Mouse (Mus musculus) right cerebral cortex, postnatal 36 days (tissue): ENCODE measurements around the gene Baiap2.
A peak's percentile ranks its signal among the peaks of the same experiment; 100 is the strongest.

Experiments used
- DNase-seq, 2 experiments: peaks; one replicate each; pipeline ENCODE4 v3.0.0; 2022; ENCODE audit warnings: low spot score in 2 of 2, mixed read lengths in 1 of 2

Gene Baiap2

DNA sequence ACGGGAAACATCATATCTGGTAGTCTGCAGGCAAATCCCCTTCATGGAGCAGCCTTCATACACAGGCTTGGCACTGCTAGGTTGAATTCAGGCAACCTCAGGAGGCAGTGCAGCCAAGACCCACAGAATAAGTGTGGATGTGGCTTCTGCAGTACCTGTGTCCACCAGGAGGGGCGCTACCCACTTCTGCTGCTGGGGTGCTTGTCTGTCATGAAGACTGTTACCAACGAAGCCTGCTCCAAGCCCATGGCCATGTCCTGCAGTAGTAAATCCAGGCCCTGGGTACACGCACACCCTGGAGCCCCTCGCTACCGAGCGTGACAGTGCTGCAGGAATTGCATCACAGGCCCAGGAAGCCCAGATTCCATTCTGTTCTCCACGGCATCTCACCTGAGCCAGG, 22.7 kb upstream of the Baiap2 start:
- no peak for DNase-seq

DNA sequence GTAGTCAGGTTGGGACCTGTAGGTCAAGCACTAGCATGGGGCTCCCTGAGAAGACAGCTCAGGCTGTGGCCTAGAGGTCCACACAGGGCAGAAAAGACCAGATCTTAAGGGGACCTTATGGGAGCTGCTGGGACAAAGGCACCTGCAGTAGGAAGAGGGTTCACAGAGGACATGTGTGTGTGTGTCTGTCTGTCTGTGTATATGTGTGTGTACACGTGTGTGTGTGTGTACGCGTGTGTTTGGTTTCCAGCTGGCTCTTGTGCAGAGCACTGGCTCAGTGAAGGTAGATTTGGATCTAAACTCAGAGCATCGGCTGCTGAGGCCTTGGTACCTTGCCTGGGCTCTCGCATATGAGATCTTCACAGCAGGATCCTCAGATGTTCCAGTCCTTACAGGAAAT, 21.9 kb upstream of the Baiap2 start:
- DNase-seq = no peak

DNA sequence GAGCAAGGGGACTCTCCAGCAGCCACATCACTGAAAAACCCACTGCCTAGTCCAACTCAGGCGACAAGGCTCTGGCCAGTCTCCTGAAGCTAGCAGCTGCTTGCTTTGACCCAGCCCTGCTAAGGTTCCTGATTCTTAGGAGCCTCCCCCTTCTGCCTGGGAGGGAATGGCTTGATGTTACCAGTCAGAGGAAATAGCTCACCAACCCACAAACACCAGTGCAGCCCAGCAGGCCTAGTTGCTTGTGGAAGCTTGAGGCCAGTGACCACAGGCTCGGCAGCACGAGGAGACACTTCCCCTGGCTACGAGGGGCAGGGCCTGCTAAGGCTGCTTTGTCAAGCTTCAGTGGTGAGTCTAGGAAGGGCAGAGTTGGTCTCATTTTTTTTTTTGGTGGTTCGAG, 17.4 kb upstream of the Baiap2 start:
- no peak for DNase-seq

DNA sequence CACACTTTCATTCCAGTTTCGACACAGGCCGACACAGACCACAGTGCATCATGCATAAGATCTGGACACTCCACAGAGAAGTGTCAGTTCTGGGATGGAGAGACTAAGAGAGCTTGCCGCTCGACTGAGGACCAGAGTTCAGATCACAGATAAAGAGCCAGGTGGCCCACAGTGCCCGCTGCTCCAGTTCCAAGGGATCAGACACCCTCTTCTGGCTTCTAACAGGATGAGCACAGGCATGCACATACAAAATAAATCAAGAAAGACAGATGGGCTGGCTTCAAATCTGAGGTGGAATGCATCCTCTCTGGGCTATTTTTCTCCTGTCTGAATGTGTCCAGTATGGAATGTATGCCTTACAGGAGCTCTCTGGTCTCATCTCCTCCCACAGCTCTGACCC, 15.8 kb upstream of the Baiap2 start:
- no peak for DNase-seq

DNA sequence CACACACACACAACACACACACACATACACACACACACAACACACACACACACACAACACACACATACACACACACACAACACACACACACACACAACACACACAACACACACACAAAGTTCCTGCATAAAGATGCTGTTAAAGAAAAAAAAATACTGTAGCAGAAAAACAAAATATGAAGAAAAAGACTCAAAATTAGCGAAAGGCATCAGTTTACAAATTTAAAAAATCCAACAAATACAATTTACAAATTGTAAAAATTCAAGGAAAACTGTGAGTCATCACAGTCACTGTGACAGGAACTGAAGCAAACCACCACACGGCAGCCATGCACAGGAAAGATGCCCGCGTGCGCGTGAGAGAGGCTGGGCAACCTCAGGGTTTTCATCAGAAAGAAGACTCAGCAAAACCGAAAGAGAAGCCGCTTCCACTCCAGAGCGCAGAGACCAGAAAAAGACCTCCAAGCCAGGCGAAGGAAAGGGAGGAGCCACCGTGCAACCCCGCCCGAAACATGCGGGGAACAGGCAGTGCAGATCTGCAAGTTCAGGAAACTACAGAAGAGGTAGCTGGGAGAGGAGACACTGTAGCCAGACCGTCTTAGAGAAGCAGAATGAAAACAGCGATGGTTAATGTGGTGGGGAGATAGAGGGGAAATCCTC, 14.4 kb upstream of the Baiap2 start:
- DNase-seq = peak in 1 of 2 experiments; percentile 61

DNA sequence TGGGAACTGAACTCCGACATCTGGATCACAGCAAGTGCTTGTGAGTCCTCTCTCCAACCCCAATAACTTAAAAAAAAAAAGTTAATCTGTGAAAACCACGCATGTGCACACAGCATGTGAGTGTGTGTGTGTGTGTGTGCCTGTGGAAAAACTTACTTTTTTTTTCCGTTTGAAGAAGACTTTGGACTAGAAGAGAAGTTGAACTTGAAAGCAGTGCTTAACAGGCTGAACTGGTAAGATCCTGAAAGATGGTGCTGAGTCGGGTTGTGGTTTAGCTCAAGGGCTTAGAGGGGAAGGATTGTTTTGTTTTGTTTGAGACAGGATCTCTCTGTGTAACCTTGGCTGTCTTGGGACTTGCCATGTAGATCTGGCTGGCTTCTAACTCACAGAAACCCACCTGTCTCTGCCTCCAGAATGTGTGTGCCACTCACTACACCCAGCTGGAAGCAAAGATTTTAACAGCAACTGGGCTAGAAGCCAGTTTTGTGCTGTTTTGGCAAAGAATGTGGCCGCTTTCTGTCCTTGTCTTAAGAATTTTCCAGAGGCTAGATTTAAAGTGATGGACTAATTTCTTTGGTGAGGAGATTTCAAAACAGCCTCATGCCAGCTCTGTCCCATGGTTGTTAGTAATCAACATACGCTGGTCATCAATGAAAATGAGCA, 12.8 kb upstream of the Baiap2 start:
- DNase-seq = no peak

DNA sequence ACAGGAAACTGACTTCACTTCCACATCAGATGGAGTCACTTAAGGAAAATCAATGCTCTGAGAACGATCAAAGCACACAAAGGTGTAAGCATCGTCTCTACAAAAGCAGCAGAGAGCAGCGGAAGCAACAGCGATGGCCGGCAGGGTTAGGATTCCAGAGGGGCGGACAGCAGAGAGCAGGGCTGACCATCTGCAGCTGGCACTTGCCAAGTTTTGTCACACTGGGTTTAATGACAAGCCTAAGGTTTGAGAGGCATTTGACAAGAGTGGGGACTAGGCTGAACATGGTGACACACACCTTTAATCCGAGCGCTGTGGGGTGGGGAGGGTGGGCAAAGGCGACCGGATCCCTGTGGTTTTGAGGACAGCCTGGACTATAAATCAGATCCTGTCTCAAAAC, 10.8 kb upstream of the Baiap2 start:
- no peak for DNase-seq

DNA sequence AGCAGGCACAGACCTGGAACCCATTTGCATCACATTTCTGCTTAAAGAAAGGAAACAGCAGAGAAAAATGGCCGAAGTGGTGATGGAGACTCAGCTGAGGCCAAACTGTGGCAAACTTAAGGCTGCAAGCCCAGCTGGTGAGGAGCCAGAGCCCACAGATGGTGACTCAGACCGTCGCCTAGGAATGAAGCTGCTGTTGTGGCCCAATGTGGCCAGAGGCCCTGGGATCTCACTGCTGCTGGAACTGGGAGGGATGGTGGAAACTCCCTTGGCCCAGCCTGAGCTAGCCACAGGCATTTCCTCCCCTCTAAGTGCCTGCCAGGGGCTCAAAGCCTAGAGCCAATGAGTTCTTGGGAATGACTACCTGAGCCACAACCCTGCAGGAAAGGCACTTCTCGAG, 9.4 kb upstream of the Baiap2 start:
- DNase-seq = no peak

DNA sequence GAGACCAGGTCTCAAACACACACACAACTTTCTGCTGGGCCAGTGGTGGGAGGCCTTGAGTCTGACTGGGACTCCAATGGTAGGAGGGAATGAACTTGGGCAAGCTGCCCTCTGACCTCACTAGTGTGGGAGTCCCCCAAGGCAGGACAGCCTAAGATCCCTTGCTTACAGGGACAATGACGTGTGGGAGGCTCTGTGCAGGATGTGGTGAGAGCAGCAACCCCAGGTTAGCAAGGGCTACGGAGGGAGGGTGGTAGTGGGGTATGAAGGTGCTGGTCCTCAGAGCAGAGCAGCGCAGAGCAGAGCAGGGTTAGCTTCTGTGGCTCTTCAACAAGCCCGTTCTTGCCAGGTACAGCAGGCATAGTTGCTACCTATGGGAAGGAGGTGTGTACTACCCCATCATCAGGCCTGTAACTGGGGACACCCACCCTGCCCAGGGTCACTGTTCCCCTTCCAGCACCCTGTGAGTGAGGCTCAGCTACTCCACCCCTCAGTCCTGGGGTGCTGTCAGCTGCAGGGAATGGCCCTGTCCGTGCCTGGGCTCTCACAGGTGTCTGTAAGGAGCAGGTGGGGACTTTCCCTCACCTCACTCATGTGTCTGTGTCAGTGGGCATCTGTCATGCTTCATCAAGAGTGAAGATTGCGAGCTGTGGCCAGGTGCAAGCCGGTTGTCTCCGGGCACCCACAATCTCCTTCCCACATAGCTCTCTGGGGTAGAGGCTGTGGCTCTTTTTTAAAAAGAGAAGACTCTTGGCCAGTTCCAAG, 8.6 kb upstream of the Baiap2 start:
- no peak for DNase-seq

DNA sequence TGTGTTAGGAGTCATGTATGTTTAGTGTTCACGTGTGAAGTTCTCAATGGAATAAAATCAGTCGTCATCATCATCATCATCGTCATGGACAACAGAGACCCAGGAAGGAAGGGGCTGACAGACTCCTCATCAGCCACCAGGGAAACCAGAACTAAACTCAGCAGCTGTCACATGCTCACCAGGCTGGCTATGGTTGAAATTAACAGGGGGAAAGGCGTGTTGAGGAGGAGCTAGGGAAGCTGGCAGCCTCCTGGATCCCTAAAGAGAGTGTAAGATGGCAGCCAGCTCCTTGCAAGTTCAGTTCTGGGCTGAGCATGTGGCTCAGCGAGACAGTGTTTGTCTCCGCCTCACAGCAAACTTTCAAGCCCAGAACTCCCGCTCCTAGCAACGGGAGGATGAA, 7.8 kb upstream of the Baiap2 start:
- DNase-seq = no peak

DNA sequence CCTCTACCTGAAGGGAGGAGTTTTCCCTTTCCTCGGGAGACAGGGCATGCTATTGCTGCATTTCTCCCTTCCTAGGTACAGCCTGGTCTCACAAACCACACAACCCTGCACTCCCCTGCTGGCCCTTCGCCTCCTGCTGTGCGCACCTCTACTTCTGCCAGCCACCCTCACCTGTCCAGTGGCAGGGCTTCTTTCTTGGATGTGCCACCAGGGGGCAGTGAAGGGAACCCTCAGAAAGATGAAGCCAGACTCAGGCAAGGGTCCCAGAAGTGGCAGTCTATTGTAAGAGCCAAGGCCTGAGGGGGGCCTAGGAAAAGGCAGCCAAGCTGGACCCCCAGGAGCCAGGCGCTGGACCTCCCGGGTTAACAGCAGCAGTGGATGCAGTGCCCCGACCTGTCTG, 7.1 kb upstream of the Baiap2 start:
- DNase-seq = peak in 1 of 2 experiments; percentile 59

DNA sequence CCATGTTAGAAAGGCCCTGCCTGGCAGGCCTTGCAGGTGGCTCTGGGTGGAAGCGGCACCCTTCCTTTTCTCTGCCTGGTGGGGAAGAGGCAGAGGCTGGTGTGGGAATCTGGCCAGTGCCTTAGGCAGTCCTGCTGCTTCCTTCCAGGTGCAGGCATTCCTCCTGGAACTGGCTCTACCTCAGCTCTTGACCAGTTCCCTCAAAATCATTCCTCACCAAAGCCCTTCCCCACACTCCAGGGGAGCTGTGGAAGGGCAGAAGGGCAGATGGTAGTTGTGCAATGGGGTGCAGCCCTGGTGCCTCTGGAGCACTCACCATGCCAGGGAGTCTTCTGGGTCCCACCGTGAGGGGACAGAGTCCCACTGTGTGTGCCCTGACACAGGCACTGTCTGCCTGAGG, 6.1 kb upstream of the Baiap2 start:
- DNase-seq = no peak

DNA sequence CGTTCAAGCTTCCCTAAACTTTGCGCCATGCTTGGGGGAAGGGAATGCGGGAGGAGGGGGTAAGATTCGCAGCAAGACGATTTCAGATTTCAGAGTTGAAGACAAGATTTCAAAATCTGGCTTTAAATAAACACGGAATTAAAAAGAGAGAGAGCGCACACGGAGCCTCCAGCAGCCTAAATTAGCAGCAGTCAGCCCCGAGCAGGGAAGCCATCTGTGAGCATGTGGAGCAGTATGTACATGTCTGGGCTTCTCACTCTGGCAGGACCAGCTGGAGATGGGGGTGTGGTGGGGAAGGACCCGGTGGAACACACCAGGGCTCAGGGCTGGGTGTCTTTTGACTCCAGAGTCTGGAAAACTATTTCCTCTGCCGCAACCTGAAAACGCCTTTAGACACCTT, 5.3 kb upstream of the Baiap2 start:
- peak; percentile 74 to 83 for DNase-seq

DNA sequence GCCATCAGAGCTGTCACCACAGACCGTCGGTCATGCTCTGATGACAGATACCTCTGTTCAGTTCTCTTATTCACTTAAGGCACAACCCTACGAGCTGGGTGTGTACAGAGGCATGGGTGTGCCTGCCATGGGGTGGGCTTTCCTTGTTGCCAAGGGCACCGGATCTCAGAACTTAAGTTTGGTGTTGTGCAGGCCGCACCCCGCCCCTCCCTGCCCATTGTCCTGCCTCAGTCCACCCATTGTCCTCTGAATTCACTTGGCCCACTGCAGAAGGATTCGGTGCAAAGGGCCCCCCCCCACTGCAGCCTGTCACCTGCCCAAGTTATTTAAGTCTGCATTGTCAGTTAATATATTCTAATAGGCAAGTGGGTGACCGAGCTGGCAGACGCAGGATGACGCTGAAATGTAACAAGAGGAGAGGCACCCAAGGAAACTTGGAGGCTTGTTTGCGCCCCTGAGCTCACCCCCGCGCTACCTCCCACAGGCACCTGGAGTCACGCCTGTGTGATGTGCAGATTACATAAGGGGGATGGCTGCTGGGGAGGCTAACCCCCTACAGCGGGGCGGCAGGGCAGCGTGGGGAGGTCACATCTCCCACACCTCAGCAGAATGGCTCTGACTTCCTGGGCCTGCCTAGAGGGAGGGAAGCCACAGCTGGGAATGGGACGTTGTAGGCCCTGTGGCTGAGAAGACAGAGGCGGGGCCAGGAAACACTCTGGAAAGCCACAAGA, 4.6 kb upstream of the Baiap2 start:
- peak; percentile 55 to 66 for DNase-seq

DNA sequence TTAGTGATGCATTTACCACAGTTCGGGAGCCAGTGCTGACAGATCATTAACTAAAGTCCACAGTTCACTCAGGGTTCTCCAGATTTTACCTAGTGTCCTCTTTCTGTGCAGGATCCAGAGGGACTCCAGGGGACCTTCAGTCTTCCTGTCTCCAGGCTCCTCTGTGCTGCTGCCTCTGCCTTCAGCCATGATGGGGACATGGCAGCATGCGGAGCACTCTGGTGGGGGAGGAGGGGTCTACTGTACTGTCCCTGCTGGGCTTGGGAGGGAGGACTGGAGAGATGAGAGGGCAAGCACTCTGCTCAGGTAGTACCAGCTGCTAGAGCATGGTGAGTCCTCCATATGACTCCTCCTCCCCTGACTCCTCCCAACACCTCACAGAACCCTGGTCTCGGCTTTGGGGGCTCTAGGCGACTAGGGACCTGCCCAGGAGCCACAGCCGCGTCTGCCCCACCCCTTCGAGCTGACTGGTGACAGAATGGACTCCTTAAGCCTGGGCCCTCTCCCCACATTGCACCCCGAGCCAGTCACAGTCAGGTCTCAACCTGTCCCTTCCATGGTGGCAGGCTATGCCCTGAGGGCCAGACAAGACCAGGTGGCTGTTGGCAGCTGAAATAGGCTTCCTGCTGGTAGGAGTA, 3.4 kb upstream of the Baiap2 start:
- DNase-seq = no peak

DNA sequence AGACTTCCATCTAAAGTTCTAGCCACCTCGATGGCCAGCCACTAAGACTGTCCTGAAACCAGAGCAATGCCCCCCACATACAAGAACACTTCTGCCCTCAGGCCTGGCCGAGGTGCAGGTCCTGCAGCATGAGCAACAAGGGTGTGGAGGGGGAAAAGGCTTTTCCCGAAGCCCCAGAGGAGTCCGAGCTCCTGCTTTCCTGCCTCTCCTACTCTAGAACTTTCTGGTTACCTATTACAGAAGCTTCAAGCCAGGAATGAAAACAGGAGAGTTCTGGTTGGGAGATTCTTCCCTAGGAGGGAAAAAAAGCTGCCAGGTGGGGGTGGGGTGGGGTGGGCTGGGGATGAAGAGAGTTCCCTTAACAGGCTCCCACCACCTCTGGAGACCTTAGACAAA, 2.9 kb upstream of the Baiap2 start:
- DNase-seq = no peak

DNA sequence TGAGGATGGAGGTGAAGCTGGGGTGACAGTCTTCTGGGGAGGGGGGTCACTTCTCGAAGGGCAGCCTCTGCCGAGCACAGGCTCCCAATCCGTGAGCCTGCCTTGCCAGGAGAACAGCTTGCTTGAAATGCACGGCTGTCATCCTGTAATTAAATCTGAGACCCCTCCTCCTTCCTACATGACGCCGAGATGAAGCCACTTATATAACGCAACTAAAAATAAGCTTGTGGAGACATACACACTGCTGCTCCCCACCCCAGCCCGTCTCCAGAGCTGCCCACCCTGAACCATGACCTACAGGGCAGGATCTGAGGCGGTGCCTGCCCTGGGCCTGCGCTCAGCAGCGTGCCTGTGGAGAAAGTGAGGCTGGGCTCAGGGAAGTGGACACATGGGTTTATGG, 2.4 kb upstream of the Baiap2 start:
- no peak for DNase-seq

DNA sequence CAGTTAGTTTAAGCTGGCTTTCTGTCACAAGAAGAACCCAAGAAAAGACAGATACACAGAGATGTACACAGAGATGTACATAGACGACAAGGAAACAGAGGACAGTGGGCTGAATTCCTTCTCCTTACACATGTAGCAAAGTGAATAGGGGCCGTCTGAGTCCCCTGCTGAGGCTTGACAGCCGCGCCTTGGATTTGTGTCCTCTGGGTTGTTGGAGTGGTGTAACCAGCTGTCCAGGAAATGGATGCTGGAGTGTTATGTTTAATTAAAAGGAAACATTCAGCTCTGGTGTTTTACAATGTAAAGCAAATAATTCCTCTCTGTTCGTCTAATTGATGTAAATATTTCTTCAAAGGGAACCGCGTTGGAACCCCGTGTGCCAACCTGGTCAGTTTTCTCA, 769 bp upstream of the Baiap2 start:
- no peak for DNase-seq

DNA sequence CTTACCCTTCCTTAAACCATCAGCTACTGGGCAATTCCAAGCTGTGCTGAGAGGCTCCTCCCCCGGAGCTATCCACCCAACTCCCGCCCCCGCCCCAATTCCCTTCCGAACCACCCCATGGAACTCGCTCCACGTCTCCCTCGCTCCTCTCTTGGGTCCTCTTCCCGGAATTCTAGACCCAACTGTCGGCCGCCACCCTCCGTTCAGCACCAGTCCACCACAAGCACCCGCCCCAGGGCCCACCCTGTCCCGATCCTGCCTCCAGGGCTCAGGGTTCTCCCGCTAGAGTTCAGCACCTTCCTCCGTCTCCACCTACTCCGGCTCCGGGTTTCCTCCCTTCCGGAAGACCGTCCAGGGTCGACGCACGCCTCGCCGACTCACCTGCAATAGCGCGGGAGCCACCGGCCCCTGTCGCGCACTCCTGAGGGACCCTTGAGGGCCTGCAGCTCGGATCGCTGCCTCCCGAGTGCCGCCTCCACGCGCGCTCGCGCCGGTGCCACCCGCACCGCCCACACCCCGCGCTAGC, 299 bp upstream of the Baiap2 start:
- DNase-seq = no peak

DNA sequence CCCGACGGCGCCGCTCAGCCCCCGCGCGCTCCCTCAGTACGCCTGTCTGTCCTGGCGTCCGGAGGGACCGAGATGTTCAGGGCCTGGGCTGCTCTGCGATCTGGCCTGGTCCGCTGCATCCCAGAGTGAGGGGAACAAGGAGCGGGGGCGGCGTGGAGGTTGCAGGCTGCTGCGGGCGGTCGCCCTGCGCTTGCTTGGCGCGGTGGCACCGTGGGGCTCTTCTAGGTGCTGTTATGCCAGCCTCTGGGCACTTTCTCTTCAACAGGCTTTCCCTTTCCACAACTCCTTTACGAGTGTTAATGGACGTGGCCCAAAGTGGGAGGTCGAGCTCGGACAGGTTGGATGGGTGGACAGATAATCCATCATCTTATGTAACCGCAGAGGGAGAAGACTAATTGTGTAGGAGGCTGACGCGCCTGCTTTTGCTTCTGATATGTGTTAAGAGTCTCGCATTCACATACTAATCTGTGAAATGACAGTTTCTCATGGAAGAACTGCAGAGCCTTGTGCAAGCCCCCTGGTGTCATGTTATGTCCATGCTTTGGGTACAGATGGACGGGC, 945 bp downstream of the Baiap2 start:
- DNase-seq = no peak

DNA sequence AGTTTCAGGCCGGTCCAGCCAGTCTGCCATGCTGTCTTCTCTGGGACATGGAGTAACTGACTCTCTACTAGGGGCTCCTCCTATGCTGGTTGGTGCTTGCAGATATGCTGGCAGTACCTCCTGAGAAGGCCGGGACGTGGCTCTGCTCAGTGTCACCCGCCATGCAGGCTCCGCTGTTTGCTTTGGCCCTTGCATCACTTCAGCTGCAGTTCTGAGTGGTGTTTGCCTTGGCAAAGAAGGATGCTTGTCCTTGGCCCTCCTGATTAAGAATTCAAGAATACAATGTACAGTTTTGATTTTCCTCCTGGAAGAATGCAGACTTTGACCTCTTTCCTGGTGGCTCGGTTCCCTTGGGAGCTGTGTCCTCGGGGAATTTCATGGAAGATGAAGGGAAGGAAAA, 2.8 kb downstream of the Baiap2 start:
- DNase-seq = no peak
